Mouse (Mus musculus): ENCODE measurements around the gene Srpr. TPM values are rescaled to one million over a fixed set of nuclear protein-coding genes. Genes with fewer than 3 reads are reported as not detected.

Srpr gene
- polyA plus RNA-seq, 2 experiments: 115 to 160 TPM

- H3K36me3 ChIP-seq (ENCODE audit: control insufficient read depth, insufficient read depth, low read length): no peaks in the 10 kb centered on the region
- WGBS: 73% methylated on average over 4 of the region's 4 CpGs
- no peak for TF ChIP-seq POLR2A (IDR thresholded peaks at IDR 0.05; ENCODE audit: borderline replicate concordance, extremely low read depth, insufficient read depth, insufficient read length)
- no peaks in the 10 kb centered on the region for H3K27me3 ChIP-seq (ENCODE audit: control insufficient read depth, insufficient read depth, low read length)
- no peak overlapping the region for H3K27ac ChIP-seq (replicated peaks; ENCODE audit: low read depth, low read length)
- H3K4me3 ChIP-seq (replicated peaks; ENCODE audit: low read length): no peak overlapping the region
- H3K9me3 ChIP-seq (ENCODE audit: control insufficient read depth, low read length): no peaks in the 10 kb centered on the region
- H3K9ac ChIP-seq (ENCODE audit: low read depth, low read length, severe bottlenecking): no peak overlapping the region
- ATAC-seq (ENCODE audit: low FRiP score, low read depth) (no peak), DNase-seq (ENCODE audit: low spot score) (no peak)
- H3K4me2 ChIP-seq (replicated peaks; ENCODE audit: low read depth, low read length, severe bottlenecking): no peak overlapping the region
- peaks cover 26% of the 10 kb centered on the region for H3K4me1 ChIP-seq (ENCODE audit: control insufficient read depth, insufficient read depth, low read length)
Observed at GRCm38 (mm10) chr9:35290916-35291315, 90.9 kb downstream of the Srpr start.

- ATAC-seq (ENCODE audit: low FRiP score, low read depth) (no peak), DNase-seq (ENCODE audit: low spot score) (no peak)
- Histone ChIP-seq H3K27me3 (ENCODE audit: control insufficient read depth, insufficient read depth, low read length) (no peaks in the 10 kb centered on the region), H3K4me2 (replicated peaks; ENCODE audit: low read depth, low read length, severe bottlenecking) (no peak overlapping the region), H3K9ac (ENCODE audit: low read depth, low read length, severe bottlenecking) (no peak overlapping the region), H3K9me3 (ENCODE audit: control insufficient read depth, low read length) (peaks cover 3% of the 10 kb centered on the region; the same call in 1 of the 2 replicates), H3K36me3 (ENCODE audit: control insufficient read depth, insufficient read depth, low read length) (no peaks in the 10 kb centered on the region), H3K4me1 (ENCODE audit: control insufficient read depth, insufficient read depth, low read length) (peaks cover 18% of the 10 kb centered on the region), H3K27ac (replicated peaks; ENCODE audit: low read depth, low read length) (no peak overlapping the region), H3K4me3 (replicated peaks; ENCODE audit: low read length) (no peak overlapping the region)
- 76% methylated on average over 5 of the region's 5 CpGs for WGBS
- no peak for TF ChIP-seq POLR2A (IDR thresholded peaks at IDR 0.05; ENCODE audit: borderline replicate concordance, extremely low read depth, insufficient read depth, insufficient read length)
Observed at GRCm38 (mm10) chr9:35293465-35293864, 93.5 kb downstream of the Srpr start.

Other genes starting within 250 kb of the Srpr start
- 14.5 and 17.0 TPM in 2 replicates for gene St3gal4, start 80.9 kb upstream of the Srpr start, polyA plus RNA-seq (2012; rRNA removed)
- gene St3gal4, start 80.9 kb upstream of the Srpr start, polyA plus RNA-seq (2014; fragmentation: Nextera tagmentation; extraction: Ambion mirVana): 35.6 and 36.3 TPM in 2 replicates
- gene Dcps, start 24.1 kb upstream of the Srpr start, polyA plus RNA-seq (2012; rRNA removed): 54.6 and 60.3 TPM in 2 replicates
- 61.6 and 65.2 TPM in 2 replicates for gene Dcps, start 24.1 kb upstream of the Srpr start, polyA plus RNA-seq (2014; fragmentation: Nextera tagmentation; extraction: Ambion mirVana)
- gene Tirap, start 116 bp downstream of the Srpr start, polyA plus RNA-seq (2012; rRNA removed): 7.5 and 12.7 TPM in 2 replicates
- 11.0 and 13.4 TPM in 2 replicates for gene Tirap, start 116 bp downstream of the Srpr start, polyA plus RNA-seq (2014; fragmentation: Nextera tagmentation; extraction: Ambion mirVana)
- gene Foxred1, start 10.9 kb downstream of the Srpr start, polyA plus RNA-seq (2012; rRNA removed): 51.1 and 55.2 TPM in 2 replicates
- 29.5 and 33.9 TPM in 2 replicates for gene Foxred1, start 10.9 kb downstream of the Srpr start, polyA plus RNA-seq (2014; fragmentation: Nextera tagmentation; extraction: Ambion mirVana)
- gene Fam118b, start 67.6 kb downstream of the Srpr start, polyA plus RNA-seq (2012; rRNA removed): 29.3 and 29.6 TPM in 2 replicates
- gene Fam118b, start 67.6 kb downstream of the Srpr start, polyA plus RNA-seq (2014; fragmentation: Nextera tagmentation; extraction: Ambion mirVana): 45.3 and 47.9 TPM in 2 replicates
- 25.8 and 26.0 TPM in 2 replicates for gene Rpusd4, start 67.7 kb downstream of the Srpr start, polyA plus RNA-seq (2012; rRNA removed)
- 24.9 and 30.8 TPM in 2 replicates for gene Rpusd4, start 67.7 kb downstream of the Srpr start, polyA plus RNA-seq (2014; fragmentation: Nextera tagmentation; extraction: Ambion mirVana)
- 83.7 and 98.3 TPM in 2 replicates for gene Cdon, start 221.0 kb downstream of the Srpr start, polyA plus RNA-seq (2012; rRNA removed)
- 39.6 and 40.9 TPM in 2 replicates for gene Cdon, start 221.0 kb downstream of the Srpr start, polyA plus RNA-seq (2014; fragmentation: Nextera tagmentation; extraction: Ambion mirVana)

Data from limb, embryonic 14.5 days (tissue).